Mouse (Mus musculus): Measurements from ENCODE around the gene Rab5c. TPM values are rescaled to one million over a fixed set of nuclear protein-coding genes. Genes with fewer than 3 reads are reported as not detected.
A peak's percentile ranks its signal among the peaks of the same experiment; 100 is the strongest.

The Rab5c gene
- total and polyA plus RNA-seq, 3 experiments = 121 to 156 (median 150) TPM

- DNase-seq (ENCODE audit: extremely low read depth) = no peak
- peaks cover 5 to 29% of the 10 kb centered on the region in 2 experiments for H3K36me3 ChIP-seq (replicated peaks in 1 of 2; ENCODE audit: control insufficient read depth in 1 of 2, insufficient read depth in 1 of 2, low read length in 1 of 2)
- in situ Hi-C loops (cut with MboI; ENCODE audit: low pct_ligation_motif_present, low pct_unique_long_range_greater_than_20kb, low sequenced_read_pairs) = loop anchor here (10.0 kb wide), 1 partner anchor 188 kb away; no protein-coding TSS in a partner anchor
- H3K9me3 ChIP-seq (replicated peaks; ENCODE audit: low read length) = no peaks in the 10 kb centered on the region
- H3K27ac ChIP-seq (ENCODE audit: insufficient read depth, low read depth) = no peak overlapping the region
- dilution Hi-C loops (cut with MboI; ENCODE audit: extremely low pct_ligation_motif_present, extremely low pct_unique_long_range_greater_than_20kb, low sequenced_read_pairs) = no loop called here
- peaks cover 3 to 31% of the 10 kb centered on the region in 2 experiments; a peak in 3 of 4 replicates for H3K4me1 ChIP-seq (ENCODE audit: control insufficient read depth in 1 of 2, insufficient read depth in 2 of 2)
- H3K4me3 ChIP-seq (replicated peaks in 1 of 3; ENCODE audit: low read depth in 2 of 3, low read length in 2 of 3, poor library complexity in 1 of 3) = no peak overlapping the region
- no peak overlapping the region for H3K4me2 ChIP-seq (ENCODE audit: insufficient read depth, low read depth, poor library complexity, severe bottlenecking)
- no peak overlapping the region for H3K9ac ChIP-seq (ENCODE audit: insufficient read depth, low read depth)
- peaks cover 12% of the 10 kb centered on the region for H3K27me3 ChIP-seq (replicated peaks)
- H3K79me2 ChIP-seq (replicated peaks; ENCODE audit: control insufficient read depth, extremely low read depth, insufficient read depth, poor library complexity, severe bottlenecking) = no peaks in the 10 kb centered on the region
- no peak for TF ChIP-seq RCOR1 (conservative IDR thresholded peaks at IDR 0.05; ENCODE audit: low read depth, low read length)
- no peak for TF ChIP-seq IRF4 (IDR thresholded peaks at IDR 0.05; ENCODE audit: low read depth, low read length)
- no peak for TF ChIP-seq POLR2AphosphoS2 (IDR thresholded peaks at IDR 0.05; ENCODE audit: low read depth, low read length)
These were observed 28.7 kb upstream of the Rab5c start for GRCm38 (mm10) chr11:100766726-100767125.

- Histone ChIP-seq H3K79me2 (replicated peaks; ENCODE audit: control insufficient read depth, extremely low read depth, insufficient read depth, poor library complexity, severe bottlenecking) (no peaks in the 10 kb centered on the region), H3K4me1 (ENCODE audit: control insufficient read depth in 1 of 2, insufficient read depth in 2 of 2) (peaks cover 18 to 40% of the 10 kb centered on the region in 2 experiments), H3K9ac (ENCODE audit: insufficient read depth, low read depth) (peak within 1 kb of the TSS; percentile 11; the same call in 1 of the 2 replicates), H3K4me3 (replicated peaks in 1 of 3; ENCODE audit: low read depth in 2 of 3, low read length in 2 of 3, poor library complexity in 1 of 3) (peak within 1 kb of the TSS; percentile 50 to 70 (median 51)), H3K4me2 (ENCODE audit: insufficient read depth, low read depth, poor library complexity, severe bottlenecking) (peak within 1 kb of the TSS; percentile 29; the same call in 1 of the 2 replicates), H3K36me3 (replicated peaks in 1 of 2; ENCODE audit: control insufficient read depth in 1 of 2, insufficient read depth in 1 of 2, low read length in 1 of 2) (peaks cover 5 to 14% of the 10 kb centered on the region in 2 experiments), H3K27me3 (replicated peaks) (peaks cover 12% of the 10 kb centered on the region), H3K27ac (ENCODE audit: insufficient read depth, low read depth) (no peak within 1 kb of the TSS), H3K9me3 (replicated peaks; ENCODE audit: low read length) (no peaks in the 10 kb centered on the region)
- in situ Hi-C loops (cut with MboI; ENCODE audit: low pct_ligation_motif_present, low pct_unique_long_range_greater_than_20kb, low sequenced_read_pairs) (loop anchor here (10.0 kb wide), 1 partner anchor 192 kb away; no protein-coding TSS in a partner anchor), dilution Hi-C loops (cut with MboI; ENCODE audit: extremely low pct_ligation_motif_present, extremely low pct_unique_long_range_greater_than_20kb, low sequenced_read_pairs) (no loop called here)
- TF ChIP-seq ZNF384 (IDR thresholded peaks at IDR 0.05; ENCODE audit: low read depth, low read length) (no peak), JUN (IDR thresholded peaks at IDR 0.05; ENCODE audit: insufficient read depth, low read depth, low read length) (no peak), MXI1 (IDR thresholded peaks at IDR 0.05; ENCODE audit: low read depth, low read length) (no peak), CTCF (conservative IDR thresholded peaks at IDR 0.05 in 1 of 2, IDR thresholded peaks at IDR 0.05 in 1 of 2; ENCODE audit: low read depth in 2 of 2, low read length in 2 of 2) (no peak), NELFE (IDR thresholded peaks at IDR 0.05; ENCODE audit: low read depth, low read length) (no peak), HCFC1 (IDR thresholded peaks at IDR 0.05; ENCODE audit: low read depth, low read length) (no peak), RCOR1 (conservative IDR thresholded peaks at IDR 0.05; ENCODE audit: low read depth, low read length) (no peak), IRF4 (IDR thresholded peaks at IDR 0.05; ENCODE audit: low read depth, low read length) (no peak), JUND (conservative IDR thresholded peaks at IDR 0.05; ENCODE audit: low read depth, low read length) (no peak), ZMIZ1 (IDR thresholded peaks at IDR 0.05; ENCODE audit: low read depth, low read length) (no peak), NRF1 (IDR thresholded peaks at IDR 0.05; ENCODE audit: low read depth, low read length) (no peak)
- DNase-seq (ENCODE audit: extremely low read depth) = no peak
These were observed 24.8 kb upstream of the Rab5c start, which contains the start of gene Hcrt for GRCm38 (mm10) chr11:100762831-100763230. TSS of gene Hcrt (minus strand) at chr11:100762931.
